Mouse (Mus musculus) embryo, embryonic 10.5 days (tissue): ENCODE measurements around the gene Gm49340.
A peak's percentile ranks its signal among the peaks of the same experiment; 100 is the strongest.
"Not testable (repeated sequence)": the region's sequence is repeated elsewhere in the genome, so short reads cannot be mapped to it uniquely, and the experiment has no call there.

Source experiments
- DNase-seq: peaks from one replicate; pipeline ENCODE4 v3.0.0-alpha.2; 2015; ENCODE audit warnings: low spot score

Gm49340 gene

GRCm38 (mm10) chr11:73329442-73329841 is at the start of gene Gm49340, which contains the start of the genes Aspa and Spata22:
Gene Gm49340 (plus strand): TSS chr11:73329741.
Gene Aspa (minus strand): TSS chr11:73329596.
Gene Spata22 (plus strand): TSS chr11:73329741.
- DNase-seq, result no peak

- DNase-seq, result peak; percentile 28
Measured at GRCm38 (mm10) chr11:73280710-73281109, 48.8 kb upstream of the Gm49340 start.

GRCm38 (mm10) chr11:73281528-73282027 is 48.0 kb upstream of the Gm49340 start:
- peak; percentile 70 for DNase-seq

GRCm38 (mm10) chr11:73283369-73283768 is 46.2 kb upstream of the Gm49340 start:
- DNase-seq, result no peak

GRCm38 (mm10) chr11:73283926-73284325 is 45.6 kb upstream of the Gm49340 start:
- DNase-seq, result no peak

- DNase-seq, result peak; percentile 23
Measured at GRCm38 (mm10) chr11:73284351-73284750, 45.2 kb upstream of the Gm49340 start.

GRCm38 (mm10) chr11:73289621-73290020 is 39.9 kb upstream of the Gm49340 start:
- DNase-seq, result no peak

- DNase-seq, result no peak
Measured at GRCm38 (mm10) chr11:73303123-73303522, 26.4 kb upstream of the Gm49340 start.

- no peak for DNase-seq
Measured at GRCm38 (mm10) chr11:73315961-73316360, 13.6 kb upstream of the Gm49340 start.

GRCm38 (mm10) chr11:73318581-73318980 is 11.0 kb upstream of the Gm49340 start:
- DNase-seq, result not testable (repeated sequence)

- DNase-seq, result not testable (repeated sequence)
Measured at GRCm38 (mm10) chr11:73321064-73321463, 8.5 kb upstream of the Gm49340 start.

GRCm38 (mm10) chr11:73323906-73324830 is 5.4 kb upstream of the Gm49340 start:
- DNase-seq, result no peak

- peak; percentile 4 for DNase-seq
Measured at GRCm38 (mm10) chr11:73326485-73326886, 3.1 kb upstream of the Gm49340 start.

GRCm38 (mm10) chr11:73327361-73327760 is 2.2 kb upstream of the Gm49340 start:
- DNase-seq, result no peak

GRCm38 (mm10) chr11:73333357-73333756 is 3.8 kb downstream of the Gm49340 start:
- no peak for DNase-seq

- no peak for DNase-seq
Measured at GRCm38 (mm10) chr11:73336919-73337318, 7.4 kb downstream of the Gm49340 start.

GRCm38 (mm10) chr11:73350483-73350882 is 20.9 kb downstream of the Gm49340 start, which contains the start of gene Olfr20:
Gene Olfr20 (plus strand): TSS chr11:73350783.
- no peak for DNase-seq

GRCm38 (mm10) chr11:73370946-73371345 is 41.4 kb downstream of the Gm49340 start, which contains the start of gene Olfr376:
Gene Olfr376 (plus strand): TSS chr11:73371246.
- DNase-seq, result no peak

GRCm38 (mm10) chr11:73395374-73395773 is 65.8 kb downstream of the Gm49340 start:
- no peak for DNase-seq

- DNase-seq, result no peak
Measured at GRCm38 (mm10) chr11:73399514-73399913, 70.0 kb downstream of the Gm49340 start, which contains the start of gene Olfr1. Gene Olfr1 (minus strand): TSS chr11:73399614.
